Mouse (Mus musculus) midbrain, embryonic 15.5 days (tissue): ENCODE data around the gene Pars2. TPM values are rescaled to one million over a fixed set of nuclear protein-coding genes. Genes with fewer than 3 reads are reported as not detected.

Experiments
- ATAC-seq: fragments of 200-750 bp; cut with Nextera tagmentation; replicated peaks from 2 replicates; pipeline ENCODE4 v1.8.0; 2017; ENCODE audit warnings: moderate TSS enrichment
- H3K27ac ChIP-seq: fragments of 300-500 bp; sonication (generic); 2 replicates; pipeline ENCODE4 v1.5.1; 2015; ENCODE audit warnings: mild to moderate bottlenecking, inconsistent platforms
- H3K27me3 ChIP-seq: fragments of 300-500 bp; sonication (generic); replicated peaks from 2 replicates; pipeline ENCODE4 v1.6.1; 2015; ENCODE audit warnings: inconsistent platforms
- H3K36me3 ChIP-seq: fragments of 300-500 bp; sonication (generic); replicated peaks from 2 replicates; pipeline ENCODE4 v1.6.1; 2015; ENCODE audit warnings: inconsistent platforms
- H3K4me1 ChIP-seq: fragments of 300-500 bp; sonication (generic); 2 replicates; pipeline ENCODE4 v1.6.1; 2015; ENCODE audit warnings: inconsistent platforms
- H3K4me2 ChIP-seq: fragments of 300-500 bp; sonication (generic); 2 replicates; pipeline ENCODE4 v1.6.1; 2015; ENCODE audit warnings: inconsistent platforms, mild to moderate bottlenecking, moderate library complexity
- H3K4me3 ChIP-seq: fragments of 300-500 bp; sonication (generic); 2 replicates; pipeline ENCODE4 v1.5.1; 2015; ENCODE audit warnings: mild to moderate bottlenecking, inconsistent platforms
- H3K9ac ChIP-seq: fragments of 300-500 bp; sonication (generic); 2 replicates; pipeline ENCODE4 v1.6.1; 2015; ENCODE audit warnings: mild to moderate bottlenecking, inconsistent platforms
- H3K9me3 ChIP-seq: fragments of 300-500 bp; sonication (generic); 2 replicates; pipeline ENCODE4 v1.6.1; 2016; ENCODE audit warnings: inconsistent platforms
- WGBS: fragments of 180-500 bp; shearing (Covaris S2); methylation state at CpG from one replicate; pipeline ENCODE4 v1.1.7; 2015; ENCODE audit warnings: mixed read lengths; 5-methylcytosine and 5-hydroxymethylcytosine counted together
- polyA plus RNA-seq: library from polyadenylated mRNA; unstranded; fragments of >200 nt; fragmentation: Nextera tagmentation; extraction: Ambion mirVana; gene quantifications from 2 replicates; pipeline ENCODE4 v1.2.1, GENCODE M21; 2015

Gene Pars2
- polyA plus RNA-seq, 1 experiment from 2014 or later = 9.7 TPM

- Histone ChIP-seq H3K9ac (no peak overlapping the region), H3K4me2 (peak overlapping the region; percentile 15; the same call in 1 of the 2 replicates)
Measured at GRCm38 (mm10) chr4:106622712-106623111, 28.2 kb upstream of the Pars2 start.

DNA sequence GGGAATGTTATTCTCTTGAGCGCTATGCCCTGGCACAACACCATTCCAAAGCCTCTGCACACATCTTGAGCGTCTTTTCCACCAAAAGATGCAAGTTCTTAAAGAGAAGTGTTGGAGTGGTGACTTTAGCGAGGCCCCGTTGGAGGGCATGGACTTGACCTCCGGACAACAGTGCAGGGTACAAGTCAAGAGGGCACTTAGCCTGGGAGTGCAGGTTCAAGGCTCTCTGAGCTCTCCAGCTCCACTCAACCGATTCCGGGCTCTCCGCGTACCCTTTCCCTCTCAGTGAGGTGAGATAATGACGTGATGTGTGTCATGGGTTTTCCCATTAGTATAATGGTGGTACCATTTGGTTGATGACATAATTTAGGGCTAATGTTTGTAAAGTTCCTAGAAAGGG, 26.6 kb upstream of the Pars2 start:
- H3K27ac ChIP-seq = no peak overlapping the region
- no peak for ATAC-seq
- 93% methylated on average over 10 of the region's 10 CpGs for WGBS

More at GRCm38 (mm10) chr4:106622712-106623111, 28.2 kb upstream of the Pars2 start:
- H3K27me3 ChIP-seq = peaks cover 36% of the 10 kb centered on the region
- H3K4me1 ChIP-seq = peaks cover 18% of the 10 kb centered on the region
- H3K27ac ChIP-seq = no peak overlapping the region
- no peaks in the 10 kb centered on the region for H3K36me3 ChIP-seq
- ATAC-seq = no peak
- WGBS = 39% methylated on average over 26 of the region's 28 CpGs
- H3K9me3 ChIP-seq = no peaks in the 10 kb centered on the region
- H3K4me3 ChIP-seq = no peak overlapping the region

DNA sequence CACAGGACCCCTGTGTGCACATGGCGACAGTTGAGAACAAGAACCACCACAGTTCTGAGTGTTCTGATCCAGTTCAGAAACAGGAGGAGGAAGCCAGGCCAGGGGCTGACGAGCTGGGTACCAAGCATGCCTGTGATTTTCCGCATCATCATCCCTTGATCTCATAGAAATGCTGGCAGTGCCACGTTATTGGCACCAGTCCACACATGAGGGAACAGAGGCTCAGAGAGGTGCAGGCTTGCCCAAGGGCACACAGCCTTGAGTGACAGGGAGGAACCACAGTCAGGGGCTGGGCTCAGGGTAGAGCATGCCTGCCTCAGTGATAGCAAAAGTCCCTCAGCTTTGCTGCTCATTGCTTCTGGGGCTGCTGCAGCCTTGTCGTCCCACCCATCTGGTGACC, 23.1 kb upstream of the Pars2 start:
- Histone ChIP-seq H3K27me3 (peaks cover 22% of the 10 kb centered on the region), H3K27ac (no peak overlapping the region), H3K4me3 (no peak overlapping the region), H3K4me2 (no peak overlapping the region), H3K9me3 (no peaks in the 10 kb centered on the region), H3K9ac (no peak overlapping the region), H3K4me1 (peaks cover 38% of the 10 kb centered on the region), H3K36me3 (no peaks in the 10 kb centered on the region)
- WGBS = 70% methylated on average over 5 of the region's 5 CpGs
- no peak for ATAC-seq

More for the DNA sequence above, 26.6 kb upstream of the Pars2 start:
- no peaks in the 10 kb centered on the region for H3K36me3 ChIP-seq
- H3K4me1 ChIP-seq = peaks cover 17% of the 10 kb centered on the region
- H3K9me3 ChIP-seq = no peaks in the 10 kb centered on the region
- H3K4me3 ChIP-seq = no peak overlapping the region
- no peak overlapping the region for H3K4me2 ChIP-seq
- no peak overlapping the region for H3K9ac ChIP-seq
- H3K27me3 ChIP-seq = peaks cover 36% of the 10 kb centered on the region

DNA sequence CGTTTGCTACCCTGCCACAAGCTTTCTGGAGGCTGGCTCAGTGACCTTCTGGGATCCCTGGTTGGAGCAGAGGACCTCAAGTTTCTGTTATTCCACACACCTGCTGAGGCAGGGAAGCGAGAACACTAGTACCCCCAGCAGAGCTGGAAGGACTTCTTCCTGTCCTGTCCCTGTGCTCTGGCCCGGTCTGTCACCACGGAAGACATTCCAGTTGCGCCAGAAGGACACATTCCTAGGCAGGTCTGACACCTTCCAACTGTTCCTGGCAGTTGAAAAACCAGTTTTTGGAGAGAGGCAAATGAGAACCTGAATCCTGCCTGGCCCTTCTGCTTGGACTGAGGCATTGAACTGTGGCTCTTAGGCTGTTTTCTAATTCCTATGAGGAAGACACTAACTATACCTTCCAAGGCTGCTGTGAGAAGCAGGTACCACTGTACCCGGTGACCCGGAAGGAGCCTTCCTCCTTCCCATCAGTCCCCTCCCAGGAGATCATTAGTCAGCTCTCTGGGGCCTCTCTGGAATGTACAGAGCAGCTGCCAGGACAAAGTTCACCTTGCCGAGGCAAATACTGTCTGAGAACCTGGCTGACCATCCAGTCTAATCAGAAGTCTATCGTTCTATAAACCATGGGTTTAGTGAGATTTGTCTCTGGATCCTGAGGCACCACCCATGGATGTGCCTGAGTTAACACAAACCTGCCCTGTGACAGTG, 22.1 kb upstream of the Pars2 start:
- no peaks in the 10 kb centered on the region for H3K9me3 ChIP-seq
- no peak overlapping the region for H3K27ac ChIP-seq
- H3K9ac ChIP-seq = no peak overlapping the region
- H3K27me3 ChIP-seq = peaks cover 12% of the 10 kb centered on the region; the same call in 1 of the 2 replicates
- H3K4me3 ChIP-seq = no peak overlapping the region
- 64% methylated on average over 9 of the region's 9 CpGs for WGBS
- peaks cover 47% of the 10 kb centered on the region for H3K4me1 ChIP-seq
- H3K4me2 ChIP-seq = no peak overlapping the region
- H3K36me3 ChIP-seq = no peaks in the 10 kb centered on the region
- no peak for ATAC-seq

- ATAC-seq = no peak
- Histone ChIP-seq H3K4me1 (peaks cover 52% of the 10 kb centered on the region), H3K9me3 (no peaks in the 10 kb centered on the region), H3K4me2 (no peak overlapping the region), H3K9ac (no peak overlapping the region), H3K36me3 (no peaks in the 10 kb centered on the region), H3K27me3 (0 out of 2 replicates have a peak, but pooled peaks cover 6% of the 10 kb centered on the region), H3K27ac (no peak overlapping the region), H3K4me3 (no peak overlapping the region)
- WGBS = 77% methylated on average over 5 of the region's 5 CpGs
Measured at GRCm38 (mm10) chr4:106629374-106629773, 21.5 kb upstream of the Pars2 start.

DNA sequence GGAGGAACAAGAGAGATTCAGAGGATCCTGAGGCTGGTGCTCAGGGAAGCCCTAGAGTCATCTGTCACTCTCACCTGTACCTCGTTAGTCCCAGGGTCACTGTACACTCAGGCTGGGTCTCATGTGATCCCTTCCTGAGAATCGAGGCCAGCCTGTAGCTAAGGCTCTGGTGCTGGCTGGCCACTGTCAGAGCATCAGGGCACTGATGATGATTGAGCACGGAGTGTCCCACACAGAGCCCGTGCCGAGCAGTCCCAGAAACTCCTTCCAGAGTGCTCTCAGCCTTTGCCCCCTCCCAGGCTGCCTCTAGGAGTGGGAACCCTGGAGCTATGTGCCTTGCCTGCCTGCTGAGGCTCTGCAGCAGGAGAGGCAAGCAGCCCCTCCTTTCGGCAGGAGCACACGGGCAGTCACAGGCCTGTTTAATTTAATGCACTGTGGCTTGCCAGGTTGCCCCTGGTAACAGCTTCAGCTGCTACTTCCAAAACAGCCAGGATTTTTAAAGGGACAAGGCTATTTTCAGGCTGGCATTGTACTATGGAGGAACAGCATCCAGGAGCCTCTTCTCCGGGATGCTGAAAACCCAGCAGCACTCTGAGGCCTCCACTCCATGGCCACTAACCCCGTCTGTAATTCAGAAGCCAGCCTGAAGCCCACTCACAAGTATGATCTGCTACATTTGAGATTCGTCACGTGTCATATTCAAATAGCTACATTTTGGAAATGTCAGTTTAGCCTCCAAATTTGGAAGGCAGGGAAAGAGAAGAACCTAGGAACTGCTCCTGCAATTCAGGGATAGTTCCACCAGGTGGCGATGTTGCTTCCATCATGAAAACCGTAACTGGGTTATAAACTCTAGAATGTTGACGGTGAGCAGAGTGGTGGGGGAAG, 20.3 kb upstream of the Pars2 start:
- H3K9me3 ChIP-seq = no peaks in the 10 kb centered on the region
- ATAC-seq = peak; percentile 80
- no peaks in the 10 kb centered on the region for H3K36me3 ChIP-seq
- H3K4me2 ChIP-seq = peak overlapping the region; percentile 37
- 12% methylated on average over 14 of the region's 14 CpGs for WGBS
- peaks cover 56% of the 10 kb centered on the region for H3K4me1 ChIP-seq
- H3K9ac ChIP-seq = peak overlapping the region; percentile 27
- H3K27me3 ChIP-seq = no peaks in the 10 kb centered on the region
- no peak overlapping the region for H3K4me3 ChIP-seq
- H3K27ac ChIP-seq = peak overlapping the region; percentile 88

DNA sequence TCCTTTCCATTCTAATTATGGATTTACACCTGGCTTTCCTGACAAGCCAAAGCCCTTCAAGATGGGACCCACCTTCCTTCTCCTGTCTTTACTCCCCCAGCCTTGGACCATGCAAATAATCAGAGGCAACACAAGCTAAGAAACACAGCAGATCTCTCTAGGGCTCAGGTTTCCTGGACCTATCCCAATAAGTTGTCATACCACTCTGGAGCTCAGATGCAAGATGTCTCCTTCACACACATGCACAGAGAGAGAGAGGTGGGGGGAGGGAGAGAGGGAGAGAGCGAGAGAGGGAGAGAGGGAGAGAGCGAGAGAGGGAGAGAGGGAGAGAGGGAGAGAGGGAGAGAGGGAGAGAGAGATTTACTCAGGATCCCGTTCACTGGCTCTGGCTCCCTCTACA, 18.6 kb upstream of the Pars2 start:
- Histone ChIP-seq H3K4me1 (peaks cover 48% of the 10 kb centered on the region), H3K9me3 (no peaks in the 10 kb centered on the region), H3K4me2 (no peak overlapping the region), H3K9ac (no peak overlapping the region), H3K27me3 (no peaks in the 10 kb centered on the region), H3K27ac (peak overlapping the region; percentile 89), H3K4me3 (no peak overlapping the region), H3K36me3 (no peaks in the 10 kb centered on the region)
- whole genome bisulfite sequencing = 38% methylated on average over 1 of the region's 3 CpGs
- ATAC-seq = no peak

- Histone ChIP-seq H3K4me1 (peaks cover 48% of the 10 kb centered on the region), H3K27me3 (no peaks in the 10 kb centered on the region), H3K9ac (no peak overlapping the region), H3K36me3 (no peaks in the 10 kb centered on the region), H3K27ac (peak overlapping the region; percentile 89), H3K4me2 (peak overlapping the region; percentile 28), H3K4me3 (0 out of 2 replicates have a peak overlapping the region, but pooled peaks have one; percentile 3), H3K9me3 (no peaks in the 10 kb centered on the region)
- 21% methylated on average over 8 of the region's 8 CpGs for WGBS
- ATAC-seq = peak; percentile 60
Measured at GRCm38 (mm10) chr4:106633281-106634085, 17.4 kb upstream of the Pars2 start.

- Histone ChIP-seq H3K4me3 (0 out of 2 replicates have a peak overlapping the region, but pooled peaks have one; percentile 3), H3K27me3 (no peaks in the 10 kb centered on the region), H3K4me2 (peak overlapping the region; percentile 28), H3K27ac (peak overlapping the region; percentile 89), H3K9ac (no peak overlapping the region), H3K4me1 (peaks cover 48% of the 10 kb centered on the region), H3K9me3 (no peaks in the 10 kb centered on the region), H3K36me3 (no peaks in the 10 kb centered on the region)
- peak; percentile 21 for ATAC-seq
- 31% methylated on average over 9 of the region's 9 CpGs for WGBS
Measured at GRCm38 (mm10) chr4:106634086-106634479, 16.8 kb upstream of the Pars2 start.

- 51% methylated on average over 8 of the region's 8 CpGs for WGBS
- ATAC-seq = no peak
- no peak overlapping the region for H3K4me3 ChIP-seq
- no peak overlapping the region for H3K9ac ChIP-seq
- H3K4me1 ChIP-seq = no peaks in the 10 kb centered on the region
- H3K27ac ChIP-seq = no peak overlapping the region
- peaks cover 11% of the 10 kb centered on the region for H3K27me3 ChIP-seq
- H3K36me3 ChIP-seq = no peaks in the 10 kb centered on the region
- no peak overlapping the region for H3K4me2 ChIP-seq
- H3K9me3 ChIP-seq = no peaks in the 10 kb centered on the region
Measured at GRCm38 (mm10) chr4:106643483-106644217, 7.2 kb upstream of the Pars2 start.

- no peak for ATAC-seq
- Histone ChIP-seq H3K4me1 (no peaks in the 10 kb centered on the region), H3K27me3 (peaks cover 11% of the 10 kb centered on the region), H3K9ac (no peak overlapping the region), H3K36me3 (no peaks in the 10 kb centered on the region), H3K4me3 (no peak overlapping the region), H3K27ac (no peak overlapping the region), H3K4me2 (no peak overlapping the region), H3K9me3 (no peaks in the 10 kb centered on the region)
- 78% methylated on average over 6 of the region's 6 CpGs for WGBS
Measured at GRCm38 (mm10) chr4:106644218-106644610, 6.7 kb upstream of the Pars2 start.
